Mouse (Mus musculus) G1E-ER4 (cell line): ENCODE measurements around the gene Pik3r5. TPM values are rescaled to one million over a fixed set of nuclear protein-coding genes. Genes with fewer than 3 reads are reported as not detected.

Experiments
- GATA1 ChIP-seq: IDR thresholded peaks from one replicate; pipeline ENCODE4 v1.8.0; 2012; ENCODE audit warnings: low read length, inconsistent platforms
- polyA plus RNA-seq: library from polyadenylated mRNA; stranded (reverse); fragments of >175 nt; gene quantifications from 2 replicates; pipeline ENCODE4 v1.2.3, GENCODE M21; 2012

The Pik3r5 gene
- polyA plus RNA-seq, 1 experiment = not detected

DNA sequence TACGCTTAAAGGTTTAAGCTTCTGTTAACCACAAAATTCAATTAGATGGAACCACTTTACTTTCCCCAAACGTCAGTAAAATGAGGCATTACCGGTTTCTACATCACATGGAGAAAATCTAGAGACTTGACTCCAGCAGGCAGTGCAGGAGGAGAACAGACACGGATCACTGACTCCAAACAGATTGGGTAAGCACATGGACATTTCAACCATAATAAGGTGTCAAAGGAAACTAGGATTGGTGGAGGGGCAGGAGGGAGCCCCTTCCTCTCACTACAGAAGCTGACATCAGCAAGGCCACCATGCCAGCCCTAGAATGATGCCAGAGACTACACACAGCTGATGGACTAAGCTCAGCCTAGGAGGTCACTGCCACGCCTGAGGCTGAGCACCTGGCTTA is 36.4 kb upstream of the Pik3r5 start:
- no peak for TF ChIP-seq GATA1

DNA sequence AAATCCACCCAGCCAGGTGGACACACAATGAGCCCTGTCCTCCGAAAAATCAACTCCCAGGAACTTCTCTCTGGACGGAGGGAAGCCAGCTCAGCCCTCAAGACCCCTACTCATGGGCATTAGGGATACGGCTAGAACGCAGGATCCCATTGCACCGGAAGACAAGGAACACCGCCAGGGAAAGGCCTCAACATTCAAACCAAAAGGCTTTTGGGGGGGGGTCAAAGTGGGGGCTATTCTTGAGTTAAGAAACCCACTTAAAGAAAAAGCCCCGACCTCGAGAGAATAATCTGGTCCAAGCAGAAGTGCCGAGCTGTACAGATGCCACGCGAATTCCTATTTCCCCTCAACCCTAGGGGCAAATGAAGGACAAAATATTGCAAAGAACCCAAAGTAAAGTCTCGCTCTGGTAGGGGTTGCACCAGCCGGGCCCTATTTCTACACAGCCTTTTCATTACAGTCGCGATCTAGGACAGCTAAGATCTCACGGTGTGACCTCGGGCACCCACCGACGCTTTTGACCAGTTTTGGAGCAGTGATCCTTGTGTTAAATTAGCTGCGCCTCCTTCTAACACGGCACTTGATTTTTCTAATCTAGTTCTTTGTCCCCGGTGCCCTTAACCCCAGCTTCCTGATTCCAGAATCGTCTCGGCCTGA is 32.9 kb upstream of the Pik3r5 start:
- TF ChIP-seq GATA1 = no peak

DNA sequence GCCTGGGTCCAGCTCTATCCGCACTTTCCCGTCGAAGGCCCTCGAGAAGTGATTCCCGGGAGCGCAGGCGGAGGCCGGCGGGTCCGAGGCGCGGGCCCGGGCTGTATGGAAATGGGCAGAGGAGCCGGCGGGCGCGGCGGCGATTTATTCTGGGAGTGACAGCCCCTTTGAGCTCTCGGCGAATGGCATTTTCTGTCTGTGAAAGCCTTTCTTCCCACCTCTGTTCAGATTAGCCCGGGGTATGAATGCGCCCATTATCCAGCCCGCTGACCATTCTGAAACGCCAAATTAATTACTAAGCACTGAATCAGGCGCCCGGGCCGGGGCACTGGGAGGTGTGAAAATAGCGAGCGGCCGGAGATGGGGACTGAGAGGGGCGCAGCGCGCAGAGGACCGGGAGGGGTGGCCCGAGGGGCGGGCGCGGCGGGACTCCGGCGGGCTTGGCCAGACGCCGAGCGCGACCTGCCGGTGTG is 32.3 kb upstream of the Pik3r5 start:
- no peak for TF ChIP-seq GATA1

DNA sequence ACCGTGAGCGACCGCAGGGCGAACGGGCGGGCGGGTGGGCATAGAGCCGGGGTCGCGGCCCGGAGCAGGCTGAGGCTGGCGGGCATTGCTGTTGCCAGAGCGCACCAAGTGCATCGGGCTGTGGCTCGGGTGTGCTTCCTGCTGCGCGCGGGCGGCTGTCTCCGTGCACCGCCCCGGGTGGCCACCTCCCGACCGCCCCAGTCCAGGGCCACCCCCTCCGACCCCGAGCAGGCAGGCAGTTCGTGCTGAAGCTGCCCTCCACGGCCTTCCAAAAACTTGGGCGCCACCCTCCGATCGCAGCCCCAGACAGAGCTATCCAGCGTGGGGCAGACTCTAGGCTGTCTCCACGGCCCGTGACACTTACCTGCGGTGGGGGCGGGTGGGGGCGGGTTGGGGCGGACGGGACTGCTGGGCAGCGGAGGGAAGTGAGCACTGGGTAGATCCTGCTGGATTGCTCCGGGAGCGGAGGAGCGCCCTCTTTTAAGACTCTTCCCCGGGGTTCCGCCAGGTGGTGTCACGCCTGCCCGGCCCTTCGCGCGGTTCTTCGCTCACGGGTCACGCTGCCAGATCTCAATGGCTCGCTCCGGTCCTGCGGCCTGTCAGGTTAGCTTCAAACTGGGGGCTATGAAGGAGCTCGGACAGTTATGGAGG is 31.8 kb upstream of the Pik3r5 start:
- no peak for TF ChIP-seq GATA1

DNA sequence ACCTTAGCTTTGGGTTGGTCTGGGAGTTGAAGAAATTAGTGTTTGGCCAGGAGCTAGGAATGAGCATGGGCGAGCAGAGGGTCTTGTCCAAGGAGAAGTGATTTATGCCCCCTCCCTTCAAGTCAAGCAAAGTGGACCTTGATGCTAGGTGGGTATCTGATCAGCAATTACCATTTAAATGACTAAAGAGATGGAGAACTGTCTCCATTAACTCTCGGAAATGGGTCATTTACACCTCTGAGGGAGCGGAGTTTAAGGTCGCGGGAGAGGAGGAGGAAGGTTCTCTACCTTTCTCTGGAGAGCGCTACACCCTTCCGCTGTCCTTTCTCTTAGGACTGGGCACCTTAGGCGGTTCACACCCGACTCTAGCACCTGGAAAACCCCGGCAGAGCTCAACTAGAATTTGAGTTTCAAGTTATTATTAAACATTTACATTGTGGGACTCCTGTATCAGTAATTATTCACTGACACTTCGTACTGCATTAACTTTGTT is 31.1 kb upstream of the Pik3r5 start, which contains the start of gene Ntn1:
Gene Ntn1, minus strand, starts transcription at position 97 of the 493 bp plus-strand sequence.
- TF ChIP-seq GATA1 = no peak

DNA sequence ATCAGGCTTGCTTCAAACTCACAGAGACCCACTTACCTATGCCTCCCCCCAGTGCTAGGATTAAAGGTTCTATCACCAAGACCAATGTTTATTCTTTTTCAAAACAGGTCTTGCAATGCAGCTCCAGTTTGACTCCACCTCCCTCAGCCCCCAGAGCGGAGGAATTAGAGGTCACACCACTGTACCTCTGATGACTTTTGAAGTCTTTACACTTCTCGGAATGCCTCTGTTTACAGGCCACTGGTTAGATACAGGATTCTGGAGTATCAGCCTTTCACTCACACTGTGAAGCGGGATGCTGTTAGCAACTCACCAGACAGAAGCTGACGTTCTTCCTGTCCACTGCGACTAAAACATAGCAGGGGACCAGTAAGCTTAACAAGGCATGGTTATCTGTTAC is 30.5 kb upstream of the Pik3r5 start:
- no peak for TF ChIP-seq GATA1

DNA sequence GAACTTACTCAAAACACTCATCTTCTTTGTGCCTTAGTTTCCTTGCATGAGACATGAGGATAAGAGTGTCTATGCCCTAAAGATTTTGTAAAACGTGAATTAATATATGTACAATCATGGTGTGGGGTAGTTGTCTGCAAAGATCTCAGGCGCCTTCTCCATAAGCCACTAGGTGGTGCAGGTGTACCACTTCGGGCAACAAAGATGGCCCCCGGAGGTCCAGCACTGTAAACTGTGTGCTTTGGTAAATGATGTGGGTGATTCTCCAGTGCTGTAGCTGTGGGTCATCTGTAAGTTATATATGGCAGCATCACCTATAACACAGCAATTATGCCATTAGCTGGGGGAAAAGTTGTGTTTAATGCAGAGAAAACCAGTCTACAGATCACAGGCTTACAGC is 27.7 kb upstream of the Pik3r5 start:
- TF ChIP-seq GATA1 = no peak

DNA sequence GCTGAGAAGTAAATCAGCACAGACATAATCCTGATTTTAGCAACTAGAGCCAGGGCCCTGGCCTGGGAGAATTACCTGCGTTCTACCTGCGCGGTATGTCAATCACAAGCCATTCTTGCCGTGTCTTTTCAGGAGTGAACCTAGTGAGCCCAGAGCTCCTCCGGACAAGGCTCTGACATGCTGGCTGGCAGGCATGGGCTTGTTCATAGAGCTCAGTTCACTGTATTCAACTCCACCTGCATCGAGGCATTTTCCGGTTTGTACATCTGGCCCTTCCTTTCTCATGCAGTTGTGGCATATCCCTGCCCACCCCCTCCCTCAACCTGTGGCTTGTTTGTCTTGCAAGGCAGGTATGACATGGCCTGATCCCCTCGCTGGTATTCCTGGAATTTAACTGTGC is 26.3 kb upstream of the Pik3r5 start:
- no peak for TF ChIP-seq GATA1

DNA sequence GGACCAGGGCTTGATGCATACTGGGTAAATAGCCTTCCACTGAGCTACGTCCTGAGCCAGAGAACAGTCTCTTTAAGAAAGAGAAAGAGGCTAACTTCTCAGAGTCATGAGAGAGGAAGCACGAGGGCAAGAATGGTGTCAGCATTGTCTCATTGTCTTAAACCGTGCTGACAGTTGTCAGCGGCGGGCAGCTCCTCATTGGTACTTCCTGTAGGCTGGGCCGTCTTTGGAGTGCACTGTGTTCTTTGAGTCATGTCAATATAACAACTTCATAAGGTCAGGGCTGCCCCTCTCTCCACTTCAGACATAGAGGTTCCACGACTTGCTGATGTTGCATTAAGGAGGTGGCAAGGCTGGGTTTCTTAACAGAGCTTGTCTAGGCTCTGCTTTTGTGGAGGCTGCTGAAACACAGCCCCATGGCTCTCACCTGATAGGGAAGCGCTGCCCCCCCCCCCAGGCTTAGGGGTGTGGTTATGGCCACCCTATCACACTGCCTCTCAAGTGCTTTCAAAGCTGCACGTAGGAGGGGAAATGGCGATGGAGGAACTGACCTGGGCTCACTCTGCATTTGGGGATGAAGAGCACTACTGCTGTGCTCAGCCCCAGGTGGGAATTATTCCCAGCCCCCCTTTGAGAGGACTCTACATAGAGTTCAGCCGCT is 24.5 kb upstream of the Pik3r5 start:
- TF ChIP-seq GATA1 = no peak

DNA sequence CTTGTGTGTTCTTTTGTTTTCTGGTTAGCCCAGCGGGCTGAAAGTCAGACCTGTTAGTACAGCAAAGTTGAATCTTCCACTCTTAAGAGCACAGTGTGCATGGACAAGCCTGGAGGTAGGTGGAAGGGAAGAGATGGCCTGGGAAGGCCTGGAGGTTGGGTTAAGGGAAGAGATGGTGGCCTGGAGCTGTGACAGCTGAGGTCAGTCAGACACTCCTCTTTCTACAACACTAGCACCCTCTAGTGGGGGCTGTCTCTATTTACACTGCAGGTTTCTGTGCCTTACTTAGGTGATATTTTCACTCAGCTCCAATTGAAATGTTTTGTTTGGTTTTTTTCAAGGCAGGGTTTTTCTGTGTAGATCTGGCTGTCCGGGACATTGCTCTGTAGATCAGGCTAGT is 23.8 kb upstream of the Pik3r5 start:
- TF ChIP-seq GATA1 = no peak

DNA sequence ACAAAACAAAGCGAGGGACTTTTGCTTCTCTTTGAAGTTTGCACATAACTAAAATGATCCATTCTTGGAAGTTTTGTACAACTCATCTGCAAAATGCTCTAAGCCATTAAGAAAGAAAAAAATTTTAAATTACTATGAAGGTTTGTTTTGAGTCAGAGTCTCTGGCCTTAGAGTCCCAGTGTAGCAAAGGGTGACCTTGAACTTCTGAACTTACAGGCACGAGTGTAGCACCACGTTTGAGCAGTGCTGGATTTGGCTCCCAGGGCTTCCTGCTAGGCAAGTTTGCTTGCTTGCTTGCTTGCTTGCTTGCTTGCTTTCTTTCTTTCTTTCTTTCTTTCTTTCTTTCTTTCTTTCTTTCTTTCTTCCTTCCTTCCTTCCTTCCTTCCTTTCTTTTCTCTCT is 14.9 kb upstream of the Pik3r5 start:
- TF ChIP-seq GATA1 = no peak

DNA sequence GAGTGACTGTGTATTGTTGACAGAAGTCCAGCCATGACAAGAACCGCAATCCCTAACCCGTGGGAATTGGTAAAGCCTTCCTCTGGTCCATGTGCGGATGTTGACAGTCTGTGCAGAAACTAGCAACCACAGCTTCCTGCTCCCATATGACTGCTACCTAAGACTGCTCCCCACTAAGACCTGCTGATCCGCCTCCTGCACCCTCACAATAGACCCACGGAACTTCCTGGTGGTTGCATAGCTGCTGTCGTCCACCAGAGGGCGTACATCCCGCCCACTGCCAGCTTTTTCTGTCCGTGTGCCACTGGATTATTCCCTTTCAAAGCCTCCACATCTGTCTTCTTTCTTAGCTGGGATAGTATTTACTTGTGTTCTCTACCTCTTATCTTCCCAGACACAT is 14.1 kb upstream of the Pik3r5 start:
- TF ChIP-seq GATA1 = no peak

DNA sequence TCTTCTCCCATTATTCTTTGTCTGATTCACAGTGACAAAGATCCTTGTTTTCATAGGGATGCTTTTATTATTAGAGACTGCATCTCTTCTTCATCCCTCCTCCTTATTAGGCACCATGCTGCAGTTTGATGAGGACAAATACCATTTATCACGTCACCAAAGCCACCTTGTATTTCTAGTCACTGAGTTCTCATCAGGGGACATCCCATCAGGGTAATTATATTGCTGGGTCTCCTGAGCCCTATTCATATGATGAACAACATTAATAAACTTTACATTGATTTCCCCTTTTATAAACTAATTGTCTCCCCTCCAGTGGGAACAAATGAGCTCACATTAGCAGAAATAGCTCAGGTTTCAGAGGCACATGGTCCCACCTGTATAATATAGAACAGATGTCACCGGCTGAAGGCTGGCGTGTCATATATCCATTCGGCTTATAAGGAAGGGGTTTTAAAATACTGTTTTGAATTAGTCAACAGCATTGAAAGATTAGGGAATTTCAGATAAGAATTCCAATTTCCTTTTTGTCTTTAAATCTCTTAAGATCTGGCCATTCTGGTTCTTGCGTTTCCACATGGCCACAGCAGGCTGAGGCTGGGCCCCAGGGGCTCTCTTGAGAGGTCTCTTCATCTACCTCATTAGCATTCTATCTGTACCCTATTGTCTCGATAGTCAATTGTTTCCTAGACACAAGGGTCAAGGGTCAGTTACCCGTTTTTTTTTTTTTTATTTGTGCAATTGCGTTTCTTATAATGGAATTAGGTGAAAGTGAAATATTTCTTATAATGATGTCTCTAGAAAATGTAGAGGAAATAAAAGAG is 6.2 kb upstream of the Pik3r5 start:
- no peak for TF ChIP-seq GATA1

DNA sequence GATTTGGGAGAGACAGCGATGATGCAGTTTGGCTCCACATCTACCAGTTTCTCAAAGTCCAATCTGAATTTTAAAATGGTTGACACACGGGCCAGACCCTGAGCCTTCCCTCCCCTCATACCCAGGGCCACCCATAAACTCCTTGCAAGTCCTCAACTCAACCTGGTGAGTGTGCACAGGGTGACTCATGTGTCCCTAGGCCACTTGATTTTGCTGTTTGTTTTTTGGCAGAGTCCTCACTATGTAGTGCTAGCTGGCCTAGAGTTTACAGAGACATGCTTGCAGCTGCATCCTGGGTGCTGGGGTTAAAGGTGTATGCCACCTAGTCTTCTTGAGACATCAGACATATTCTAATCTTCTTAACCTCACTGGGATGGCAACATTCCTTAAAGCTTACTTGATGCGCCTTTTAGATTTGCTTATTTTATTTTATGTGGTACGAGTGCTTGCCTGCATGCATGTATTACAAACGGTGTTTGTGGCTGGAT is 4.8 kb upstream of the Pik3r5 start:
- TF ChIP-seq GATA1 = no peak

DNA sequence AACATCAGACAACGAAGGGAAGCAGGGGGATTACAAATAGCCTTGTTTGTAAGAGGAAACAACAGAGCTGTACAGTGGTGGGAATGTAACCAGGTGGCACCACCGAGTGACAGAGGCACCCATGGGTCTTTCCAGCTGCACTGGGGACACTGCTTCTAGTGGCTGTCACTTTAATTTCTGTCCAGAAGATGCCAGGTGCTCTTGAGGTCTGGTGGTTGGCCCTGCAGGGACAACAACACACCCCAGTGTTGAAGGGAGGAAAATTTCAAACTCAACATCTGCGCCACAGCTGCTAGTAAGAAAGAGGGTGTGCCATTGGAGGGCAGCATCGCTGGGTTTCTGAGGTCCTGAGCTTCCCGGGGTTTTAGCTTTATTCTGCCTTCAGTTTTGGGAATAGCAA is 1.3 kb upstream of the Pik3r5 start:
- TF ChIP-seq GATA1 = no peak

DNA sequence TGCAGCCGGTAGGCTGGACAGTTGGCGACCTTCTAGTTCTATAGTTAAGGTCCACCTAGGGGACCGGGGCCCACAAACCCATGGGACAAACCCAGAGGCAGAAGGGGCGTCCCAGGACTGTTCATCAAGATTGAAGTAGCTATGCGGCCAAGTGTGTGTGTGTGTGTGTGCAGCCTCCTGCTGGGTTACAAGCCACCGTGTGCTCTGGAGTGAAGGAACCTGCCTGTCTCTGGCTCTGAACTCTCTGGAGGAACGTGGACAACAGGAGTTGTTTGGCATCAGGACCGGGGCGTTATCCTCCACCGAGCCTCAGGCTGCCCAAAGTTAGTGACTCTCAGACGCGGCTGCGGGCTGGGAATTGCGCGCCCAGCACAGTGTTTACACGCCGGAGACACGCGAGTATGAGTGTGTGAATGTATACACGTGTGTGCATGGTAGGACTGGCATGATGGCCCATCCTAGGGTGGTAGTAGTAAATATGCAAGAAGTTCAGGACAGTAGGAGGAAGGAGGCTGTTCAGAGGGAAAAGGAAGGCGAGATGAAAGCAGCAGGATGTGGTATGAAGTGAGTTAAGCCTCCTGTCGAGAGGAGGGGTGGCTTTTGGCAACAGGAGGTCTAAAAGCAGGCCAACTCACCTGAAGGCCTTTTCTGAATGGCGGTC is 570 bp downstream of the Pik3r5 start:
- TF ChIP-seq GATA1 = no peak
